Mouse (Mus musculus): ENCODE measurements around the gene Scnn1b. TPM values are rescaled to one million over a fixed set of nuclear protein-coding genes. Genes with fewer than 3 reads are reported as not detected.
A peak's percentile ranks its signal among the peaks of the same experiment; 100 is the strongest.

Gene Scnn1b
- total RNA-seq, 2 experiments from 2014 or later, result 0.57 to 0.64 TPM

DNA sequence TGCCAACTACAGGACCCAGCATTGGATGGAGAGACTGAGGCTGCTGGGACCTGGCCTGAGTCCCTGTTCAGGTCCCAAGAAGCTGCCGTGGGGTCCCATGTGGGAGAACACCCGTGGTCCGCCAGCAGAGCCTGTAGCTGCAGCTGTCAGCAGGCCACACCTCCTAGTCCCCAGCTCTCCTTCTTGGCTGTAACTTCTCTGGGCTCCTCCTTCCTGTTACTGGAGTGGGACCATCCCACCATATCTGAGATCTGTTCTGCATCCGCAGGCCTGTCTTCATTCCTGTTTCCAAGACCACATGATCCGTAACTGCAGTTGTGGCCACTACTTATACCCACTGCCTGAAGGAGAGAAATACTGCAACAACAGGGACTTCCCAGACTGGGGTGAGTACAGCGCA lies 49.1 kb downstream of the Scnn1b start:
- no peak for DNase-seq

DNA sequence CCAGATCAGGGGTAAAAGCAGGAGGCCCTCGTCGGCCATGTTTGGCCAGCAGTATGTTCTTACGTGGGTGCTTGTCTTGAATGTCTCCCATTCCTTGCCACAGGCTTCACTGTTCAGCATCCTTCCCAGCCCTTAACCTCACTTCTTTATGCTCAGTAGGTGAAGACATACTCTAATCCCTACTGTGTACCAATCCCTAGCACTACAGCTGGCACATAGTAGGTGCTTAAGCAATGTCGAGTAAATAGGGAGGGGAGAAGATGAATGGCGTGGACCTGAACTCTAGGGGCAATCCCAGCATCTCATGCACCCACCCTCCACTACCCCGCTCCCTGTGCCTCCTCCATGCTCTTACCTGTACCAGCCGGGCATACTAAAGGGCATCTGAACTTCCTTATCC lies 59.5 kb downstream of the Scnn1b start:
- no peak for DNase-seq

- DNase-seq, result no peak
These were observed 63.0 kb downstream of the Scnn1b start for GRCm38 (mm10) chr7:121927882-121928281.

DNA sequence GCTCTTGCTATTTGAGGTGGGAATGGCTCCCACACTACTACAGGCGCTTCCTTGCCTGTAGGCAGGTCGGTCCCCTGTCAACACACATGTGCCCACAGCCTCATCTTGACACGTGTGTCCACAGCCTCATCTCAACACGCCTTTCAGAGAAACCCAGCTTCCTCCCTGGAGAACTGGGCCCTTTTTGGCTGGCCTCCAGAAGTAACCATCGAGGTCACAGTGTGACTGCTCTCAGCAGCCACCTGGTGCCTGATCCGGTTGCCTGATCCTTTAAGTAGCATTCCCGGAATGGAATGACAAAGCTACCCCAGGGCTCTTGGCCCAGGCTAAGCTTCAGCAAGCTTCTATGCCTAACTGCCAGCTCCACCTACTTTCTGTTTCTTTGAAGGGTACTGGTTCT lies 66.4 kb downstream of the Scnn1b start:
- DNase-seq, result no peak

- DNase-seq, result no peak
These were observed 68.8 kb downstream of the Scnn1b start for GRCm38 (mm10) chr7:121933675-121934074.

- DNase-seq, result no peak
These were observed 69.5 kb downstream of the Scnn1b start for GRCm38 (mm10) chr7:121934346-121934745.

DNA sequence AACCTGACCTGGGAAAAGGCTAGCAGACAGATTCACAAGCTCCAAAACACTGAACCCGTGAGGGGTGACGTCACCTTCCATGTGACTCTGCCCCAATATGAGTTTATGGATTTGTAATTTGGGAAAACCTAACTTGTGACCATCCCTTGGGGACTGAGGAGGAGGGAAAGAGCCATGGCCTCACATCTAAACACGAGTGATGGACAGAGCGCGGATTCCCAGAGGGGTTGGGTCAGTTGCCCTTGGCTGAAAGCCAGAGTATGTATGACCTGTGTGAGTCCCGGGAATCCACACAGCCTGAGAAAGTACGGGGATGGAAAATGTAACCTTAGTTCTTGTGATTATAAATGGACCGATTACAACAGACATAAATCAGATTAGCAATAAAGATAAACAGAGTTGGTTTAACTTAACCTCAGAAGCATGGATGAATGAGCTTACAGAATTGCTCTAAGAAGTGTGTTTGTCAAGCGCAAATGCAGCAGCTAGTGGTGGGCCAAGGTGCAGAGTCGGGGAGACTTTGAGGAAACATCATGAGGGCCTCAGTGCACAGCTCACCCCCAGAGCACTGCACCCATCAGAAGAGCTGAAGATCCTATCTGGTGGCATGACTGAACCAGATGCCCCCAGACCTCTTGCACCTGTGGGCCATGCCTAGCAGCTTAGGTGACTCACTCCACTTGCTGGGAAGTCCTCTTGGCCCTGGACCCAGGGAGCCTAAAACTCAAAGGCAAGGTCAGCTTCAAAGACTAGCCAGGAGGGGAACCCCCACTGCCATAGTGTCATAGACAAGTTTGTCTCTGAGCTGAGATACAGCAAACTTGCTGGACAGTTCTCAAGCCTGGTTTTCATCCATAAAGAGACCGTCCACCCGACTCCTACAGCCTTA lies 71.3 kb downstream of the Scnn1b start:
- peak; percentile 31 for DNase-seq

DNA sequence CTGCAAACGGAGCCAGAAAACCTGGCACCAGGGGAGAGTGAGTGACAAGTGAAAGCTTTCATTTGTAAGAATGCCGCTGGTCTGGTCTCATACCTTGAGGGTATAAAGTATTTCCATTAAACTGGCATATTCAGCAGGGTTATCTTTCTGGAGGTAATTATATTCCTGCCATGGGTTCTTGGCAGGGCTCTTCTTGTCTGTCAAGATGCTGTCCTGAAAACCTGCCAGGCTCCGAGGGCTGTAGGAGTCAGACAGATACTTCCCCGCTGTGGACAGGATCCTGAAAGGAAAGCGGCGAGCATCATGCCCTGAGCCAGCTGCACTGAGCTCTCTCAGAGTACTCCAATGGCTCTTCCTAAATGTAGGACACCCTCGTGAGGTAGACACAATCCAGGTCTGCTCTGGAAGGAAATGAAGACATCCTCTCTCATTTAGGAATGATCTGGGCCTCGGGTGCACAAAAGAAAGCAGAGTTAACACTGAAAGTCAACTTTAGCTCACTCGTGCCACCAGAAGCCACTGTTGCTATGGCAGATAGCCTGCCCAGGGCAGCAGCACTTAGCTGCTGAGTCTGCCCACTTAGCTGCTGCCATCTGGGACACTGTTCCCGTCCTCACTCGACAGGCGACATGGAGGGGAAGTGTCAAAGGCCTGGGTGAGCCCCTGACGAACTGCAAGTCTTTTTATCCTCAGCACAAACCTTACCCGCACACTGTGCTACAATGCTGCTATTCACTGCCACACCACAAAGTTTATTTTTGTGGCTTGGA lies 72.2 kb downstream of the Scnn1b start:
- DNase-seq, result no peak

DNA sequence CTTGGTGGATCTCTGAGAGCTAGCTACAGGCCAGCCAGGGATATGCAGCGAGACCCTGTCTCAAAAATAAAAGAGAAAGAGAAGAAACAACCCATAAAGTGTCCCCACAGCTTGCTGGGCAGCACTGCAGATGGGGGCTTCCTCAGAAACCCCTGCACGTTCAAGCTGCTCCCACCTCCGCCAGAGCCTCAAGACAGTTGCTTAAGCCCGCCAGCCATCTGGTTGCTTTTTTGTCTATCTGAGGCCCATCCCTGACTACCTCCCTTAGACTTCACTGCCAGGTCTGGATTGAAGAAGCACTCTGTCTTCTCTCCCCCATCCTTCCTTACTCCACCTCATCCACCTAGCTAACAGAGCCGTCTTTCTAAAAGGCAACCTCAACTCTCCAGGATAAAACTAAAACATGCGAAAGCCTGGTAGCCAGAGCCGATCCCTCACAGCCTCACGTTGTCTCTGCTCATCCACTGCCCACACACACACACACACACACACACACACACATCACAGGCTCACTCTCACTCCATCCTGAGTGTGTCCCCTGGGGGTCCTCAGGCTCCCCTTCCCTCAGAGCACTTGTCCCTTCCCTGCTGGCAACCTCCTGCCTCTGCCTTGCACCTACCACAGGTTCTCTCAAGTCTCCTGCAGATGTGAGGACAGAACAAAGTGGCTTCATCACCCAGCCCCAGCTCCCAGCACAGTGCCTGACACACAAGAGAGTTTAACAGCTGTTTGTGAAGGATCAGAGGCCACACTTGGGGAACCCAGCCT lies 73.5 kb downstream of the Scnn1b start:
- DNase-seq, result no peak

DNA sequence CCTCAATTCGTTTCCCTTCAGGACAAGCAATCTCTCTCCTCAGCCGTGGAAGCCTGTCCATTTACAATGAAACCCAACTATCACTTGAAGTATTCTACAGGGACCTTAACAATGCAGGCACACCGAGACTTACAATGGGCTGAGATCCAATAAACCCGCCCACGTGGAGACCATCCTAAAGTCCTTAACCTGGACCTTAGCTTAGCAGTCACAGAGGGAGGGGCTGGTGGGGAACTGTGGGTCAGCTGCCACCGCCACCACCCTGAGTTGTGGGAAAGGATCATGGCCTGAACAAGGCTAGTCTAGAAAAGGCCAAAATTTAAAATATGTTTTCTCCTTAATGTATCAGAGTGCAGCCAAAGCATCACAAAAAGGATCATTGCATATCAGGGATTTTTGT lies 74.4 kb downstream of the Scnn1b start:
- no peak for DNase-seq

- DNase-seq, result no peak
These were observed 74.9 kb downstream of the Scnn1b start for GRCm38 (mm10) chr7:121939729-121940128.

- no peak for DNase-seq
These were observed 76.2 kb downstream of the Scnn1b start for GRCm38 (mm10) chr7:121941016-121941415.

DNA sequence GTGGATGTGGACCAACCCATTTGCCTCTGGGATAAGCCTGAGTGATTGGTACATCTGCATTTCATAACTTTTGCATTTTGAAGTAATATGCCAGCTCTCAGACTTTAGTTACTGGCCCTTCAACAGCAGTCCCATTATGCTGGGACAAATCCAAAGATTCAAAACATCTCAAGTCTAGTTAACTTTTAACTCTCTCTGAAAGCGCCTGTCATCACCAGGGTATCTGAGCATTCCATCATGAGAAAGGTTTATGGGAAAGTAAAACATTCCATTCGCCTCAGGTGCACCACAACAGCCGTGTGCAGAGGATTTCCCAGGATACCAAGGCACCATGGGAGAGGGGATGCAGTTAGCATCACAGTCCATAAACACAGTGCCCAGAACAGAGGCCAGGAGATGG lies 76.8 kb downstream of the Scnn1b start:
- DNase-seq, result no peak

- DNase-seq, result no peak
These were observed 77.5 kb downstream of the Scnn1b start for GRCm38 (mm10) chr7:121942371-121942770.

- DNase-seq, result no peak
These were observed 81.4 kb downstream of the Scnn1b start for GRCm38 (mm10) chr7:121946196-121946595.

DNA sequence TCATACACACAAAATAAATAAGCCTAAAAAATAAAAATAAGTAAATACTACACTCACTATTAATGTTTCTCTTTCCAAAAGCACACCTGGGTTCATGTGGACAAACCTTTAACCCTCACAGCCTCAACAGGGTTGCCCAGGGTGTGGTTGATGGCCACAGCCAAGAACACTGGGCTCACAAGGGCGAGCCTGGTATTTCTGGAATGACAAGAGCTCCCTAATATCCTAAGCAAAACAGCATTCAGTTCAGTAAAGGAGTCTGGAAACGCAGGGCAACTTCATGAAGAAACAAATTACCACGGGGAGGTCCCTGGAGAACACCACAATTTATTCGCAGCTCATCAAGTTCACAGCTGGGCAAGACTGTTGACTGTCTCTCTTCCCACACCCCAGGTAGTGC lies 82.7 kb downstream of the Scnn1b start:
- no peak for DNase-seq

DNA sequence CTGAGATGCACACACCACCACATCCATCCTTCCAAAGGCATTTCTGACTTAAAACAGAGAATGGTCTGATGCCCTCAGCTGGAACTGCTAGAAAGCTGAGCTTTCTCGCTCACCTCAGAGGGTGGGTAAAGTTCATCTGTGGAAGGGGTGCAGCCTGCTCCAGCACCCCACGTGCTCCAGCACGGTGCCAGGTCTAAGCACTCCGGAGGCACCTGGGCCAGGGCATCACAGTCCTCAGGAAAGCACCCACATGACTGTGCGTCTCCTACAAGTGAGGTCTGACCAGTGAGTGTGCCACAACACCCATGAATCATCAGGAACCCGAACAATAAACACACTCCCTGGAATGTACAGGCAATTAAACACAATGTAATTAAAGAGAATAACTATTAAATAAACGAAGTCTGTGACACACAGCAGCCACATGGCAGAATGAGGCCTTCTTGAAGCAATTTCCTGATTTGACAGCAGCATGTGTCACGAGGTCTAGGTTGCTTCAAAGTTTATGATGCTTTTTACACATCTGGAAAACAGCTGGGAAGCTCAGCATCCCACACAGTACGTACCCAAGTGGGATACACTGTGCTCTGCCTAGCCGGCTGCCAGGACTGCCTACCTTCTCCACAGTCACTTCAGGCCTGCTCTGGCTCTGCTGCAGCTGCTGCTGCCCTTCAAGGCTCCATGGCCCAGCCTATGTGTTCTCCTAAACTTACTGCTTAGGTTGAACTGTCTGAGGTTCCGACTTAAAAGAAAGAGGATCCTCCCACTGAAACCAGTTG lies 90.2 kb downstream of the Scnn1b start:
- no peak for DNase-seq

DNA sequence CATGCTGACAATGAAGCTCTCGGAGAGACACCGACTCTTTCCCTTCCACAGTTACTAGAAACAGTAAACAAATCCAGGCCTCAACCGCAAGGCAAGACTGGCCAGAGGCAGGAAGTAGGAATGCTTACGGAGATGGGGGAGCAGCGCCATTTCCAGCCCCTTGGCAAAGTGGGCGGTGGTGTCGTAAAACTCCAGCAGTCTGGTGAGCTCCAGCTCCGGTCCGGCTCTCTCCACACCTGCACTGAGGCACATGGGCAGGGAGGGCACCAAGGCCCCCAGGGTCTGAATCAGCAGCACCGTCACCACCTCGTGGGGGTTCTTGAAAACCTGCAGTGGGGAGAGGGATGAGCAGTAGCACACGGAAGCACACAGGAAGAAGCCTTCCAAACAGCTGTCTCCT lies 91.0 kb downstream of the Scnn1b start:
- no peak for DNase-seq

DNA sequence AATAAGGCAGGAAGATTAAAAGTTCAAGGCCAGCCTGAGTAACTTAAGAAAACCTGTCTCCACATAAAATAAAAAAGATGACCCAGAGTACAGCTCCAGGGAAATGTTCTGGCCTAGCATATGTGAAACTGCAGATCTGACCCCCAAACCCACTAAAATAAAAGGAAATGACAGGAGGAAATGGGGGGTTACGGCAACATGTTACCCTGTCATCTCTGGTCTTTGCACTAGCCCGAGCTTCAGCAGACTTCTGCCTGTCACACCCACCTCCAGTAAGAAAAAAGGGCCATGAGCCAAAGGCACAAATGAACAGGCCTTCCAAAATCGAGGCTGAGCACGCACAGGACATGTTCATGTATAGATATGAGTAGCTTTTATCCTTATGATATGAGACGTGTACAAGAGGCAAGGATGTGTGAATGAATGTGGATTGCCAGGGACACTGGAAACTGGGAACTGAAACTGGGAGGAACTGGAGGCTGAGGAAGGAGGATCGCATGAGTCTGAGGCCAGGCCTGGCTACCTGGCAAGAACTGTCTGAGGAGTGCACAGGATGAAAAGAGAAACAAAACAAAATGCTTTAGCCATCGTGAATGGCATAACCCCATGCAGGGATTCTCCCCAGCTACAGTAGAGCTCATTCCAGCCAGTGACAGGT lies 97.2 kb downstream of the Scnn1b start:
- no peak for DNase-seq

- DNase-seq, result no peak
These were observed 97.7 kb downstream of the Scnn1b start for GRCm38 (mm10) chr7:121962571-121962959.

DNA sequence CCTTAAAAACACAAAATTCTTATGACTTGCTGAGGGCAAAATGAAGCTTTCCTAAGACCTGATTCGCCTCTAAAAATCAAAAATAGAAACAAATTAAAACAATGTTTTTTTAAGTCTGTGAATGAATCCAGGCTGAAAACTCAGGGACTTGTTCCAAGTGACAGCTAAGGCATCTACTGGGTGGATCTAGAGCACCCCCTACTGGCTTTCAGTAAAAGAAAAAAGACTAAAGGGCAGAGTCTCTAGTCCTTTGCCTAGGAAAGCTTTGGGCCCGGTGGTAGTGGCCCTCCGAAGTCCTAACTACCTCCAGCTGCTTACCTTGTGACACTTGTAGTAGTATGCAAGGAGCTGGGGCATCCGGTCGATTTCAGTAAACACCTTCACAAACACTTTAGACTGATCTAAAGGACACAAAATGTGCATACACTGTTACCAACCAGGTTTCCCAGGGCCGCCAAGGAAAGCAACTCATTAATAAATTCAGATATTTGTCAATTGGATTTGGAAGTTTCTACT lies 99.1 kb downstream of the Scnn1b start:
- DNase-seq, result peak; percentile 55

Measured in adrenal gland, postnatal 10 days (tissue).